Mouse (Mus musculus) retina, adult 2 months (tissue): Measurements from ENCODE around the gene Gm21083.
"Not testable (repeated sequence)": the region's sequence is repeated elsewhere in the genome, so short reads cannot be mapped to it uniquely, and the experiment has no call there.

ENCODE experiments used
- DNase-seq: peaks from one replicate; pipeline ENCODE4 v3.0.0-alpha.2; 2012; ENCODE audit warnings: low read depth, low spot score

Gm21083 gene

GRCm38 (mm10) chr5:15628136-15628535 lies 51.0 kb downstream of the Gm21083 start:
- DNase-seq: not testable (repeated sequence)

DNA sequence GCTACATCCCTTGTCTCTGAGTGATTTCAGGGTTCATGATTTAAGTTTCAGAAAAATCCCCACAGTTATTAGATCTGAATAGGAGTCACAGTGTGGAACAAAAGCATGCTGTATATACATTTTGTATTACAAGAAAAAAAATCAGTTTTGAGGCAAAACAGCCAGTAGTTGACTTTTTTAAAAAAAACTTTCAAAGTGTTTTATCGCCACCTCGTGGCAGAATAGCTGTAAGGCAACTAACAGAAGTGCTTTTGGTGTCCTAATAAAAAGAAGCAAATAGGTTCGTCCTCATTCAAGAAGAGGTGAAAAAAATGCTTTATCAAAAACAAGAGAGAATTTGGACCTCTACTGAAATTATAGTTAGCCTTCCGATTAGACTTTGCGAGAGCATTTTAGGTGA lies 52.9 kb downstream of the Gm21083 start:
- not testable (repeated sequence) for DNase-seq
